ENCODE assay signal across 10 mouse cellular contexts in genomic region chr1:91533483-91533882, GRCm38 (mm10). TPM values are rescaled to one million over a fixed set of nuclear protein-coding genes. Genes with fewer than 3 reads are reported as not detected.
DNase-seq lines count a peak whose midpoint lies in the region; TF ChIP-seq lines count a peak whose summit lies in the region.
"Had no signal": no experiment of that assay in that cellular context is flagged by ENCODE, and none has a peak within 500 bp of the region (broad histone marks: within the 10 kb centered on the region; RNA-seq: fewer than 3 reads in every experiment).

No protein-coding gene starts in this region.

- intact Hi-C loops in heart, postnatal 25 days (cut with DNase I) = no loop called here
- intact Hi-C loops in gastrocnemius, postnatal 36 days (cut with DNase I) = no loop called here

- TF ChIP-seq CTCF in layer of hippocampus, adult 2 months (conservative IDR thresholded peaks at IDR 0.05) = no peak

- no peak overlapping the region for H3K4me3 ChIP-seq in layer of hippocampus, adult 2 months
- H3K4me3 ChIP-seq: hindbrain, embryonic 15.5 days had no signal

- peak; percentile 10 to 13 for DNase-seq in heart, adult 18-20 months
- DNase-seq in heart, postnatal 25 days (ENCODE audit: low spot score) = no peak
- peak; percentile 13 for DNase-seq in adipocyte (ENCODE audit: low spot score)
- DNase-seq in heart, postnatal 4 days = peak; percentile 19
- peak; percentile 17 for DNase-seq in skeletal muscle tissue, adult 2 months (ENCODE audit: low read depth, low spot score)
- DNase-seq in adrenal gland, adult 2 months = no peak
- no peak for DNase-seq in layer of hippocampus, adult 2 months (ENCODE audit: low spot score in 2 of 2)
- no peak for DNase-seq in gastrocnemius, postnatal 36 days
- DNase-seq: cerebellum, adult 18-20 months had no signal

- H3K27ac ChIP-seq in layer of hippocampus, adult 2 months = no peak overlapping the region
- H3K27ac ChIP-seq: hindbrain, embryonic 15.5 days had no signal

RNA-seq across cellular contexts. Expression of gene Asb1, which starts 6.9 kb away (rescaled TPM):
- total RNA-seq in heart, adult 18-20 months (2021) = 10 to 100 TPM; 22.4 to 26.0 TPM
- 10 to 100 TPM; 16.1 to 17.3 TPM for total RNA-seq in heart, postnatal 25 days (2021)
- 10 to 100 TPM; 17.5 to 18.2 TPM for total RNA-seq in heart, postnatal 4 days (2021)
- total RNA-seq in adrenal gland, adult 2 months (2021) = 10 to 100 TPM; 17.8 to 22.0 TPM
- 4.2 and 6.6 TPM in 2 replicates for polyA plus RNA-seq in adrenal gland, adult 2 months (2012; rRNA removed)
- total RNA-seq in layer of hippocampus, adult 2 months (2021) = 10 to 100 TPM; 32.4 to 40.1 TPM
- total RNA-seq in gastrocnemius, postnatal 36 days (2021) = 10 to 100 TPM; 11.9 to 12.7 TPM

RNA-seq across cellular contexts. Expression of gene Traf3ip1, which starts 39.0 kb away (rescaled TPM):
- 1 to 10 TPM; 6.0 to 6.5 TPM for total RNA-seq in heart, adult 18-20 months (2021)
- 1 to 10 TPM; 5.7 to 5.9 TPM for total RNA-seq in heart, postnatal 25 days (2021)
- 1 to 10 TPM; 4.3 to 4.6 TPM for total RNA-seq in heart, postnatal 4 days (2021)
- total RNA-seq in adrenal gland, adult 2 months (2021) = 10 to 100 TPM; 10.1 to 11.8 TPM
- polyA plus RNA-seq in adrenal gland, adult 2 months (2012; rRNA removed) = 6.2 and 6.8 TPM in 2 replicates
- 10 to 100 TPM; 11.0 to 13.6 TPM for total RNA-seq in layer of hippocampus, adult 2 months (2021)
- 1 to 10 TPM; 2.7 to 3.4 TPM for total RNA-seq in gastrocnemius, postnatal 36 days (2021)

Comparison
In these comparisons a context has a peak if more than half of its experiments do, and no peak if none do; other contexts are left out.
1. DNase-seq: peak in heart, adult 18-20 months (2 of 2), adipocyte (single experiment), heart, postnatal 4 days (single experiment) and skeletal muscle tissue, adult 2 months (single experiment); none in heart, postnatal 25 days (single experiment), adrenal gland, adult 2 months (single experiment), layer of hippocampus, adult 2 months (0 of 2) and gastrocnemius, postnatal 36 days (0 of 2).